Mouse (Mus musculus) liver, postnatal 0 days (tissue): Measurements from ENCODE around the gene Gmds.

Source experiments
- CTCF ChIP-seq: sonication (generic); IDR thresholded peaks from 2 replicates; pipeline ENCODE4 v1.5.1; 2016; ENCODE audit warnings: antibody characterized with exemption, low read depth
- EP300 ChIP-seq: IDR thresholded peaks from 2 replicates; pipeline ENCODE4 v1.6.1; 2016; ENCODE audit warnings: antibody characterized with exemption, low read depth, mild to moderate bottlenecking

DNA sequence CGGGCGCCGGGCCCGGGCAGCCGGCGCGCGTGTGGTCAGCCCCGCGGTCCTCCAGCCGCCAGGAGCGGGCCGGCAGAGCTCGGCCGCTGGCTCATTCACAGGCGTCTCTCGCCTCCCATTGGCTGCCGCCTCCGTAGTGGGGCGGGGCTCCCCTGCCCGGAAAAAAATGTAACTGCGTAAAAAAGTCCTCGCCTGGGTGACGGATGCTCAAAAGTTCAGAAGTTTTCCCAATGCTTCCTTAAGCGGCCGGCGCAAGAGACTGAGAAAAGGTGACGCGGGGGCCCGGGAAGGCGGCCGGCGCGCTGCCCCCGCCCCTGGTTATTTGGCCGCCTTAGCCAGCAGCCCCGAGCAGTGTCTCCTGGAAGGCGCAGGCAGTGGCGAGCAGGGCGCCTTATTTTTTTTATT, 532.1 kb downstream of the Gmds start, which contains the start of gene Foxc1:
- no peak for TF ChIP-seq CTCF
- no peak for TF ChIP-seq EP300
